Mouse (Mus musculus) megakaryocyte-erythroid progenitor cell, adult 5-6 weeks (primary cell): ENCODE results near the gene Pibf1. TPM values are rescaled to one million over a fixed set of nuclear protein-coding genes. Genes with fewer than 3 reads are reported as not detected.

ENCODE experiments used
- ATAC-seq: replicated peaks from 2 replicates; pipeline ENCODE4 v1.8.0; 2016; ENCODE audit warnings: mild to moderate bottlenecking, inconsistent platforms; ENCODE audit not compliant: severe bottlenecking, poor library complexity, low FRiP score, low TSS enrichment
- total RNA-seq, 2 experiments: library from RNA; stranded (forward) in 1 of 2; stranded (reverse) in 1 of 2; fragments of 200-1000, 215-1000 nt in 1 of 2; fragments of >200 nt in 1 of 2; fragmentation: Nextera tagmentation in 1 of 2; gene quantifications; 2 replicates each; pipeline ENCODE4 v1.2.3; 2014 to 2017

The Pibf1 gene
- total RNA-seq, 2 experiments from 2014 or later: 26.2 to 57.4 TPM

- ATAC-seq: no peak
Observed at GRCm38 (mm10) chr14:99237115-99237514, 137.9 kb downstream of the Pibf1 start.

GRCm38 (mm10) chr14:99240563-99240962, 141.3 kb downstream of the Pibf1 start:
- ATAC-seq: no peak

DNA sequence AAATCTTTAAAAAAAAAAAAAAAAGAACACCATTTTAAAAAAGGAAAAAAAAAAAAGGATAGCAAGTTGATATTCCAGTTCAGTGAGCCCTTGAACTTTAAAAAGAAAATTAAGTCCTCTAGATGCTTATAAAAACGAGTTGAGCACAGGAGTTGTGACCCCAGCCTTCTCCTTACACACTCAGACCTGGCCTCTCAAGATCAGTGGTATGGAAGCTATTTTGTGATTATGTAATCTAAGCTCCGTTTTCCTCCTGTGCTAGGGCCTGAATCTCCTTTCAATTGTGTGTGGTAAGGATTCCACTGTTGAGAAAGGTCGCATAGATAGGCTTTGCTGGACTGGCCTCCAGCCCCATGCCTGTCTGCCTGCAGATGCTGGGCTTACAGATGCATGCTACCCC, 145.3 kb downstream of the Pibf1 start:
- no peak for ATAC-seq

DNA sequence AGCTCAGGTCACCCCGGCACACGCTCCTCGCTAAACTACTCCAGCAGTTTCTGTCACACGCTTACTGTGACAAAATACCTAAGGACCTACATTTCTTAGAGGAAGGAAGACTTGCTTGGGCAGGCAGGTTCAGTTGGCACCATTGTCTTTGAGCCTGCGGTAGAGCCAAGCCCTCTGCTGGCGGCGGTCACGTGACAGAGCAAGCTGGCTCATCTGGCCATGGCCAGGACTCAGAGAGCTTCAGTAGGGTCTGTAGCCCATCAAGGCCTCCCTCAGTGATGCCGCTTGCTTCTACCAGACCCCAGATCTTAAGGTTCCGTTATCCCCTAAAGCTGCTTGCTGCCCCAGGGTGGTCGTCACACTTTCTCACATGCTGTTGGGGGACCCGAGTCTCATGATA, 162.8 kb downstream of the Pibf1 start:
- ATAC-seq: no peak

- ATAC-seq: peak; percentile 94
Observed at GRCm38 (mm10) chr14:99263816-99264215, 164.6 kb downstream of the Pibf1 start.

GRCm38 (mm10) chr14:99265791-99266190, 166.6 kb downstream of the Pibf1 start:
- no peak for ATAC-seq

- ATAC-seq: no peak
Observed at GRCm38 (mm10) chr14:99266749-99267148, 167.5 kb downstream of the Pibf1 start.

DNA sequence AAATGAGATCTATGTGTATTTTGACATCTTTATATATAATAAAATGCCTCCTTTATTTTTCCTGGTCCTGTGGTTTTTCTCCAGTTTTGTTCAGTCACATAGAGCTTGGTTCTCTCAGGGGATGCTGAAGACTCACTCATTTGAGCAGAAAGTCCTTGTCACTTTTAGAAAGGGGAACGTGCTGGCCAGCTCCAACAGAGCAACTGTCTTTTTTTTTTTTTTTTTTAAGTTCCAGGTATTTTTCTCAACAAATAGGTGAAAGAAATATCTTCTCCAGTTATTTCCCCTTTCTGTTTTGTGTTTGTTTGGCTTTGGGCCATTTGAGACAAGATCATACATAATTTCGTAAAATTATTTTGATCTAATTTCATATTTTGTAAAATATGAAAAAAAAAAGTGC, 174.8 kb downstream of the Pibf1 start:
- no peak for ATAC-seq

GRCm38 (mm10) chr14:99275827-99276226, 176.6 kb downstream of the Pibf1 start:
- no peak for ATAC-seq

- ATAC-seq: no peak
Observed at GRCm38 (mm10) chr14:99278312-99278711, 179.1 kb downstream of the Pibf1 start.

DNA sequence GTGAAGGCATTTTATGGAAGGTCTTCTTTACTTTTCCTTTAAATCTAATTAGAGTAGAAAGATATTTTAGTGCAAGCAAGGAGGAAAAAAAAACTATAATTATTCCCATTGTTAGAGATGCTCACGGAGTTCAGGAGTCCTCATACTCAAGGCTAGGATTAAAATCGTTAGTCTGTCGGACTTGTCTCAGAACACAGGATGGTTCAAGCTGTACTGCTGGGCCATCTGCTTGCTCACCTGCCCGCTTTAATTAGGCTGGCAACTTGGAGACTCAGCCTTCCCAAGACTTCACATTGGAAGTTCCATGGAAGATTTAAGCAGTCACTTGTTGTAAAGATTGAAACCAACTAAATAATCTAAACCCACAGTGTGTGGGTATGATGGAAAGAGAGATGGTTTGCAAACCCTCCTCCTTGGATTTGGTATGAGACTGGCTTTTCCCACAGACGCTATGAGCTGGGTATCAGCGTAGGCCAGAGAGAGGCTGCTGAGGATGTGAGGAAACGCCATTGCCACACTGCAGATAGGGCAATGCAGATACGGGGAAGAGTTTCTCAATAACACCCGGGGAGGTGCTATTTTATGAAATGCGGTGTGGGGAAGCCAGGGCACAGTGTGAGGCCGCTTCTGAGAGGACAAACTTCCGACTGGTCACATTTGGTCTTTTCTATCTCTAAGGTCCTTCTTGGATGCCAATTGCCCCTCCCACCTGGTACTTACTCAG, 179.7 kb downstream of the Pibf1 start:
- peak; percentile 65 for ATAC-seq

- ATAC-seq: no peak
Observed at GRCm38 (mm10) chr14:99280399-99280798, 181.2 kb downstream of the Pibf1 start.

DNA sequence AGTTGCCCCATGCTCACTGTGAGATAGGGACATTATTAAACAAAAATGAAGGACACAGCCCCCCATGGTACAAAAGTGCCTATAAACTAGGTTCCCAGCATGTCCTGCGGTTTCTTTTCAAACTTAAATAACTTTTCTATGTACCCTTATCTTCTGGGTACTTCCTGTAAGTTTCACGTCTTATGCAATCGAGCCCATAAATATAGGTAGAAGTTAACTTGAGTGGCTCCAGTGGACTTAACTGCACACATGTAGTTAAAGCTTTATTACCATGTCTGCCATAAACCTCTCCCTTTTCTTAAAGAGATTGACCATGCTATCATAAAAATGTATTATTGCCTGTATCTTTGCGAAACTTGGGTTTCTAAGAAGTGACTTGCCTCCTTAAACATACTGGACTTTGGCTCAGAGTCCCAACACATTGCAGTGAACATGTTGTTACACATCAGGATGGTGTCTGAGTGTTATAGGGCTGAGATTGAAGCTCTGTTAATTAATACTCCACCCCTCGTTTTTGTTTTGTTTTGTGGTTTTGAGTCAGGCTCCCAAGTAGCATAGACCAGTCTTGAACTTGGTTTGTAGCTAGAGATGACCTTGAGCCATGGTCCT, 181.7 kb downstream of the Pibf1 start:
- no peak for ATAC-seq

DNA sequence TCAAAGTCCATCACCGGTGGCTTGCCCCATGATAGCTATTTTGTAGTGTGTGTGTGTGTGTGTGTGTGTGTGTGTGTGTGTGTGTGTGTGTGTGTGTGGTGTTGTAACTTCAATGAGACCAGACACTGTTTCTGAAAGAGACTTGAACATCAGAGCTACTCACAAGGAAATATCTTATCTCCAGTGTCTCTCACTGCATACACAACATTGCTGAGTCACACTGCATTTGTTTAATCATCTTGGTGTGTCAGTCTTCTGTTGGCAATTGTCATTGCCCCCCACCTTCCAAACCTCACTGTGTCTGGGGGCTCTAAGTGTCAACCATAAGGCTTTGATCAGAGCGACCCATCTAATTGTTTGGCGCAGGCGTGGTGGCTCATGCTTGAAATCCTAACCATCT, 186.3 kb downstream of the Pibf1 start:
- peak; percentile 45 for ATAC-seq

DNA sequence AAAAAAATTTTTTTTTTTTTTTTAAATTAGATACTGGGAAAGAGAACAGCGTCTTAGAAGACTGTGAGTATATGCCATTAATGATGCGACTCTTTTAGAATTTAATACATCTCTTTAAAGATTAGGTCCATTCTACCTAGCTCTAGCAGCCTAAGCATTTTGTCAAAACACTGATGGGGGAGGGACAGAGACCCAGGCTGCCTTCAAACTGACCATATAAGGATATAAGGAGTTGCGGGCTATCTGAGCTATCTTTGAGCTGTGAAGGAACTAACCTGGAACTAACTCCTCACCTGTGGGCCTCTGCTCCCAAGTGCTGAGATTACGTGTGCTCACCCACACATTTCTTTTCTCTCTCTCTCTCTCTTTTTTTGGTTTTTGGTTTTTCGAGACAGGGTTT, 193.0 kb downstream of the Pibf1 start:
- ATAC-seq: no peak

DNA sequence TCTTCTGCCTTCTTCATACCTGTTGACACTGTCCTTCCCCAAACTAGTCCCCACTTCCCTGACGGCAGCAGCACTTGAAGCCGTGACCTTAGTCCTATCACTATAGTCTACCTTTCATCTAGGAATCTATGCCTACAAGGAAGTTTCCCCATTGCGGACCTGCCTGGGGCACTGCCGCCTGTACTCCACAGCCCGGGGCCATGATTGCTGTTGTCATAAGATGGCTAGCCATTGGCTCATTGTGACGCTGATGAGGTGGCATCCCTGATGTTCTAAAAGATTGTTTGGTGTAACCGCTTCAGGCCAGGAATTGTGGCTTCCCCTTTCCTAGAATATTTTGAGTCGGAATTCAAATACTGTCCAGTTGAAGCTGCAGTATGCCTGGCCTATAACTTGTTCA, 195.2 kb downstream of the Pibf1 start:
- ATAC-seq: no peak

- no peak for ATAC-seq
Observed at GRCm38 (mm10) chr14:99295606-99296341, 196.6 kb downstream of the Pibf1 start.

DNA sequence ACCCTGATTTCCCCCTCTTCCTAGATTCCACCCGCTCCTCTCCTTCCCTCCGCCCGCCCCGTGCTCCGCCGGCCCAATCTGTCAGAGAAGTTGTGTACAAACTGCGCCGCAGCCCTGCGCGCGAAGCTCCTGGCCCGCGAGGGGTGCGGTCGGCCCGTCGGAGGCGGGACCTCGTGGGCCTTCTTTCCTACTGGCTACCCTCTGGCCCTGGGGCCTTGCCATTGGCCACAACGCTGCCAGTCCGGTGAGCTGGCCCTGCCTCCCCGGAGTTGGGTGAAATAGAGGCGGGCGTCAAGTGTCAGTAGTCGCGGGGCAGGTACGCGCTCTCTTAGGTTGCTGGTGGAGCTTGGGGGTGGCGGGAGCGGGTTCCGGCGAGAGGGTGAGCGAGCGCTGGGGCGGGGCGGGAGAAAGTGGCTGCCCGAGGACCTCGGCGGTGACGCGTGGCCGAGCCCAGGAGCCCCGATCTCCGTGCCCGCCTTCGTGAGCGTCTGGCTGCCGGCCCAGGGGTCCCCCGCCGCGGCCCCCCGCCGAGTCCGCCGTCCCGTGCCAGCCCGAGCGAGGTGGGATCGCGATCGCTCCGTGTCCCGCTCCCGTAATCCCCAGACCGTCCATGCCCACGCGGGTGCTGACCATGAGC, 199.3 kb downstream of the Pibf1 start, which contains the start of gene Klf5:
Klf5 (plus strand) TSS at position 307 of the 637 bp plus-strand sequence.
- ATAC-seq: peak; percentile 99

DNA sequence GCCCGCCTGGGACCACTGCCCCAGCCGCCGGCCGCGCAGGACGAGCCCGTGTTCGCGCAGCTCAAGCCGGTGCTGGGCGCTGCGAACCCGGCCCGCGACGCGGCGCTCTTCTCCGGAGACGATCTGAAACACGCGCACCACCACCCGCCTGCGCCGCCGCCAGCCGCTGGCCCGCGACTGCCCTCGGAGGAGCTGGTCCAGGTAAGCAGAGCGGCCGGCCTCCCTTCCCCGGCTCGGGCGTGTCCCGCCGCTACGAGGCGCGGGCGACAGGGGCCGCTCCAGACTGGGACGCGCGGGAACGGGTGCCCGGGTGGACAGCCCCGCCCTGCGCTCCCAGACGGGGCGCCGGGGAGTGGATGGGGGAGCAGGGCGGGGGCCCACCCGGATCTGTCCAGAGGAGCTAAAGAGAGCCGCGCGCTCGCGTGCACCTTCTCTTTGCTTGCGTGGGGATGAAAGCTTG, 199.8 kb downstream of the Pibf1 start:
- ATAC-seq: peak; percentile 36

- no peak for ATAC-seq
Observed at GRCm38 (mm10) chr14:99299701-99300191, 200.5 kb downstream of the Pibf1 start.
